Mouse (Mus musculus): ENCODE measurements at regions not wholly inside any gene's neighbourhood (a gene's known extent, or its start where the extent isn't known, plus 50 kb on each side); places are given as distances from the start of the nearest gene placed in this dataset.

GRCm38 (mm10) chr9:30021981-30022380 is 59.0 kb upstream of the Ntm start:
- Histone ChIP-seq H3K27me3 (ENCODE audit: insufficient read depth, low read length) (no peaks in the 10 kb centered on the region), H3K9me3 (replicated peaks) (peaks cover 18% of the 10 kb centered on the region), H3K4me1 (ENCODE audit: insufficient read depth, low read depth, low read length) (no peaks in the 10 kb centered on the region), H3K36me3 (replicated peaks) (no peaks in the 10 kb centered on the region), H3K4me3 (ENCODE audit: low read depth, low read length) (no peak overlapping the region)
- ATAC-seq (ENCODE audit: extremely low read depth, insufficient number of reproducible peaks, low FRiP score, poor library complexity, severe bottlenecking) (no peak), DNase-seq (ENCODE audit: low spot score) (no peak)
- no peak for TF ChIP-seq CTCF (IDR thresholded peaks at IDR 0.05; ENCODE audit: low read depth, low read length)
- no peak for TF ChIP-seq TAL1 (conservative IDR thresholded peaks at IDR 0.05; ENCODE audit: low read depth, low read length)
- TF ChIP-seq GATA1 (IDR thresholded peaks at IDR 0.05; ENCODE audit: borderline replicate concordance, low read length), result no peak
- no peak for TF ChIP-seq POLR2AphosphoS5 (IDR thresholded peaks at IDR 0.05; ENCODE audit: insufficient replicate concordance, low read depth, low read length)
- no peak for TF ChIP-seq GATA2 (IDR thresholded peaks at IDR 0.05; ENCODE audit: borderline replicate concordance, low read depth, low read length)

DNA sequence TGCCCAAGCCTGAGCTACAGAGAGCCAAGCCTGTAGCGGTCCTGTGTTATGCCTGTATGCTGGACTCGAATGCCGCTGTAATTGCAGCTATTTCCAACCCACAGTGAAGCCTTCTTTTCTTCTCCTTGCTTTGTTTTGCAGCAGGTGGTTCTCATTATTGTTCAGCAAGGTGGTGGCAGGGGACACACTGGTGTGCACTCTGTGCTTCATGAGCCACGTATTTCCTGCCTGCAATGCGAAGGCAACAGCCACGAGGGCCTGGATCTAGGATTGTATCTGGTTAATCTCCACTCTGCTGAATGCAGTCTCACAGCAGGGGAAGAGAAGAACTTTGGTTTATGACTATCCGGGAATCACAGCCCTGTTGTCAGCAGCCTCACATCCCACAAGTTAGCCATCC is 62.3 kb upstream of the Ntm start:
- H3K27me3 ChIP-seq (ENCODE audit: insufficient read depth, low read length), result no peaks in the 10 kb centered on the region
- ATAC-seq (ENCODE audit: extremely low read depth, insufficient number of reproducible peaks, low FRiP score, poor library complexity, severe bottlenecking), result no peak
- DNase-seq (ENCODE audit: low spot score), result no peak

GRCm38 (mm10) chr9:30026939-30027338 is 64.0 kb upstream of the Ntm start:
- H3K9me3 ChIP-seq (replicated peaks), result peaks cover 30% of the 10 kb centered on the region
- H3K27me3 ChIP-seq (ENCODE audit: insufficient read depth, low read length), result no peaks in the 10 kb centered on the region
- no peak for TF ChIP-seq CTCF (IDR thresholded peaks at IDR 0.05; ENCODE audit: low read depth, low read length)
- TF ChIP-seq TAL1 (conservative IDR thresholded peaks at IDR 0.05; ENCODE audit: low read depth, low read length), result no peak
- TF ChIP-seq GATA1 (IDR thresholded peaks at IDR 0.05; ENCODE audit: borderline replicate concordance, low read length), result no peak
- TF ChIP-seq POLR2AphosphoS5 (IDR thresholded peaks at IDR 0.05; ENCODE audit: insufficient replicate concordance, low read depth, low read length), result no peak
- TF ChIP-seq GATA2 (IDR thresholded peaks at IDR 0.05; ENCODE audit: borderline replicate concordance, low read depth, low read length), result no peak
- no peaks in the 10 kb centered on the region for H3K36me3 ChIP-seq (replicated peaks)
- DNase-seq (ENCODE audit: low spot score), result no peak
- no peaks in the 10 kb centered on the region for H3K4me1 ChIP-seq (ENCODE audit: insufficient read depth, low read depth, low read length)
- H3K4me3 ChIP-seq (ENCODE audit: low read depth, low read length), result no peak overlapping the region
- ATAC-seq (ENCODE audit: extremely low read depth, insufficient number of reproducible peaks, low FRiP score, poor library complexity, severe bottlenecking), result no peak

More for the DNA sequence above, 62.3 kb upstream of the Ntm start:
- Histone ChIP-seq H3K4me1 (ENCODE audit: insufficient read depth, low read depth, low read length) (no peaks in the 10 kb centered on the region), H3K36me3 (replicated peaks) (no peaks in the 10 kb centered on the region), H3K9me3 (replicated peaks) (peaks cover 22% of the 10 kb centered on the region), H3K4me3 (ENCODE audit: low read depth, low read length) (no peak overlapping the region)
- TF ChIP-seq TAL1 (conservative IDR thresholded peaks at IDR 0.05; ENCODE audit: low read depth, low read length), result no peak
- TF ChIP-seq CTCF (IDR thresholded peaks at IDR 0.05; ENCODE audit: low read depth, low read length), result no peak

GRCm38 (mm10) chr9:30040396-30040795 is 77.5 kb upstream of the Ntm start:
- Histone ChIP-seq H3K4me1 (ENCODE audit: insufficient read depth, low read depth, low read length) (no peaks in the 10 kb centered on the region), H3K9me3 (replicated peaks) (no peaks in the 10 kb centered on the region; the same call in 1 of the 2 replicates), H3K36me3 (replicated peaks) (no peaks in the 10 kb centered on the region), H3K27me3 (ENCODE audit: insufficient read depth, low read length) (no peaks in the 10 kb centered on the region), H3K4me3 (ENCODE audit: low read depth, low read length) (no peak overlapping the region)
- DNase-seq (ENCODE audit: low spot score) (no peak), ATAC-seq (ENCODE audit: extremely low read depth, insufficient number of reproducible peaks, low FRiP score, poor library complexity, severe bottlenecking) (no peak)
- TF ChIP-seq GATA2 (IDR thresholded peaks at IDR 0.05; ENCODE audit: borderline replicate concordance, low read depth, low read length) (no peak), GATA1 (IDR thresholded peaks at IDR 0.05; ENCODE audit: borderline replicate concordance, low read length) (no peak), POLR2AphosphoS5 (IDR thresholded peaks at IDR 0.05; ENCODE audit: insufficient replicate concordance, low read depth, low read length) (no peak), TAL1 (conservative IDR thresholded peaks at IDR 0.05; ENCODE audit: low read depth, low read length) (no peak), CTCF (IDR thresholded peaks at IDR 0.05; ENCODE audit: low read depth, low read length) (no peak)

GRCm38 (mm10) chr9:30064551-30064950 is 101.6 kb upstream of the Ntm start:
- DNase-seq (ENCODE audit: low spot score) (no peak), ATAC-seq (ENCODE audit: extremely low read depth, insufficient number of reproducible peaks, low FRiP score, poor library complexity, severe bottlenecking) (no peak)
- Histone ChIP-seq H3K36me3 (replicated peaks) (no peaks in the 10 kb centered on the region), H3K4me3 (ENCODE audit: low read depth, low read length) (no peak overlapping the region), H3K27me3 (ENCODE audit: insufficient read depth, low read length) (no peaks in the 10 kb centered on the region), H3K4me1 (ENCODE audit: insufficient read depth, low read depth, low read length) (no peaks in the 10 kb centered on the region), H3K9me3 (replicated peaks) (peaks cover 40% of the 10 kb centered on the region)
- TF ChIP-seq POLR2AphosphoS5 (IDR thresholded peaks at IDR 0.05; ENCODE audit: insufficient replicate concordance, low read depth, low read length) (no peak), GATA2 (IDR thresholded peaks at IDR 0.05; ENCODE audit: borderline replicate concordance, low read depth, low read length) (no peak), TAL1 (conservative IDR thresholded peaks at IDR 0.05; ENCODE audit: low read depth, low read length) (no peak)

GRCm38 (mm10) chr9:30067980-30068379 is 105.0 kb upstream of the Ntm start:
- TF ChIP-seq GATA2 (IDR thresholded peaks at IDR 0.05; ENCODE audit: borderline replicate concordance, low read depth, low read length) (no peak), TAL1 (conservative IDR thresholded peaks at IDR 0.05; ENCODE audit: low read depth, low read length) (no peak), GATA1 (IDR thresholded peaks at IDR 0.05; ENCODE audit: borderline replicate concordance, low read length) (no peak), POLR2AphosphoS5 (IDR thresholded peaks at IDR 0.05; ENCODE audit: insufficient replicate concordance, low read depth, low read length) (no peak), CTCF (IDR thresholded peaks at IDR 0.05; ENCODE audit: low read depth, low read length) (no peak)
- H3K9me3 ChIP-seq (replicated peaks), result peaks cover 25% of the 10 kb centered on the region
- no peak for ATAC-seq (ENCODE audit: extremely low read depth, insufficient number of reproducible peaks, low FRiP score, poor library complexity, severe bottlenecking)

DNA sequence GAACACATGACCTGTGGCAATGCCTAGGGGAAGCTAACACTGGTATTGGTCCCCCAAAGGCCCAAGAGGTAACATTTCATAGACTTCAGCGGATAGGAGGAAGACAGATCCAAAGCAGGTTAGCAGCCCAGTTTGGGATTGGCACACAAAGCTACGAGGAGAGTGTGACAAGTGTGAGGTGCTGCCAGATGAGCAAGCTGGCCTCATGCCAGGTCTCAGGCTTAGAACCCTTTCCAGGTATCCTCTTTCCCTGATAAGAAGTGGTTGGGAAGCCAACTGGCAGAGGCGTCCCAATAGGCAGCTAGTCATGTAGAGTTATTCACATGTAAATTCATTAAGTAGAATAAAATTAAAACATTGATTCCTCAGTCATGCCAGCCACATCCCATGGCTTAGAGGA is 112.3 kb upstream of the Ntm start:
- H3K4me3 ChIP-seq (ENCODE audit: low read depth, low read length), result no peak overlapping the region
- H3K27me3 ChIP-seq (ENCODE audit: insufficient read depth, low read length), result no peaks in the 10 kb centered on the region
- TF ChIP-seq CTCF (IDR thresholded peaks at IDR 0.05; ENCODE audit: low read depth, low read length) (no peak), TAL1 (conservative IDR thresholded peaks at IDR 0.05; ENCODE audit: low read depth, low read length) (no peak), POLR2AphosphoS5 (IDR thresholded peaks at IDR 0.05; ENCODE audit: insufficient replicate concordance, low read depth, low read length) (no peak), GATA2 (IDR thresholded peaks at IDR 0.05; ENCODE audit: borderline replicate concordance, low read depth, low read length) (no peak)
- no peaks in the 10 kb centered on the region for H3K36me3 ChIP-seq (replicated peaks)
- ATAC-seq (ENCODE audit: extremely low read depth, insufficient number of reproducible peaks, low FRiP score, poor library complexity, severe bottlenecking) (no peak), DNase-seq (ENCODE audit: low spot score) (no peak)
- H3K9me3 ChIP-seq (replicated peaks), result peaks cover 22% of the 10 kb centered on the region
- H3K4me1 ChIP-seq (ENCODE audit: insufficient read depth, low read depth, low read length), result no peaks in the 10 kb centered on the region

More at GRCm38 (mm10) chr9:30067980-30068379, 105.0 kb upstream of the Ntm start:
- no peaks in the 10 kb centered on the region for H3K4me1 ChIP-seq (ENCODE audit: insufficient read depth, low read depth, low read length)
- no peak overlapping the region for H3K4me3 ChIP-seq (ENCODE audit: low read depth, low read length)
- DNase-seq (ENCODE audit: low spot score), result no peak
- H3K36me3 ChIP-seq (replicated peaks), result no peaks in the 10 kb centered on the region
- no peaks in the 10 kb centered on the region for H3K27me3 ChIP-seq (ENCODE audit: insufficient read depth, low read length)

Measured in G1E (cell line).